Mouse (Mus musculus): Measurements from ENCODE around the gene Twist1.

GRCm38 (mm10) chr12:33954931-33955565 lies 2.4 kb upstream of the Twist1 start:
- TF ChIP-seq GATA1 (IDR thresholded peaks at IDR 0.05; ENCODE audit: borderline replicate concordance, low read length), result no peak
- TF ChIP-seq FLI1 (IDR thresholded peaks at IDR 0.05; ENCODE audit: low read length), result no peak
